Mouse (Mus musculus): ENCODE measurements around the gene Fbxl17.

The Fbxl17 gene

GRCm38 (mm10) chr17:63273353-63273752 lies 226.5 kb downstream of the Fbxl17 start:
- DNase-seq, result no peak

GRCm38 (mm10) chr17:63272914-63273313 lies 226.9 kb downstream of the Fbxl17 start:
- no peak for DNase-seq

GRCm38 (mm10) chr17:63271000-63271399 lies 228.8 kb downstream of the Fbxl17 start:
- DNase-seq, result no peak

- DNase-seq, result no peak
Observed at GRCm38 (mm10) chr17:63270513-63270912, 229.3 kb downstream of the Fbxl17 start.

GRCm38 (mm10) chr17:63262674-63263073 lies 237.1 kb downstream of the Fbxl17 start:
- DNase-seq, result no peak

GRCm38 (mm10) chr17:63261508-63262141 lies 238.2 kb downstream of the Fbxl17 start:
- DNase-seq, result no peak

GRCm38 (mm10) chr17:63259091-63259490 lies 240.7 kb downstream of the Fbxl17 start:
- no peak for DNase-seq

- DNase-seq, result peak; percentile 37
Observed at GRCm38 (mm10) chr17:63246144-63246619, 253.6 kb downstream of the Fbxl17 start.

GRCm38 (mm10) chr17:63245472-63245871 lies 254.3 kb downstream of the Fbxl17 start:
- no peak for DNase-seq

- DNase-seq, result no peak
Observed at GRCm38 (mm10) chr17:63242761-63243160, 257.1 kb downstream of the Fbxl17 start.

GRCm38 (mm10) chr17:63240731-63241106 lies 259.1 kb downstream of the Fbxl17 start:
- DNase-seq, result no peak

- DNase-seq, result no peak
Observed at GRCm38 (mm10) chr17:63240021-63240730, 259.6 kb downstream of the Fbxl17 start.

GRCm38 (mm10) chr17:63236846-63237245 lies 263.0 kb downstream of the Fbxl17 start:
- no peak for DNase-seq

- no peak for DNase-seq
Observed at GRCm38 (mm10) chr17:63236221-63236620, 263.6 kb downstream of the Fbxl17 start.

- DNase-seq, result no peak
Observed at GRCm38 (mm10) chr17:63235821-63236220, 264.0 kb downstream of the Fbxl17 start.

- no peak for DNase-seq
Observed at GRCm38 (mm10) chr17:63229111-63229510, 270.7 kb downstream of the Fbxl17 start.

GRCm38 (mm10) chr17:63226380-63226779 lies 273.4 kb downstream of the Fbxl17 start:
- DNase-seq, result no peak

- DNase-seq, result no peak
Observed at GRCm38 (mm10) chr17:63225959-63226358, 273.9 kb downstream of the Fbxl17 start.

- no peak for DNase-seq
Observed at GRCm38 (mm10) chr17:63223675-63224074, 276.1 kb downstream of the Fbxl17 start.

GRCm38 (mm10) chr17:63221632-63222031 lies 278.2 kb downstream of the Fbxl17 start:
- no peak for DNase-seq

GRCm38 (mm10) chr17:63220821-63221220 lies 279.0 kb downstream of the Fbxl17 start:
- DNase-seq, result no peak

GRCm38 (mm10) chr17:63217016-63217415 lies 282.8 kb downstream of the Fbxl17 start:
- no peak for DNase-seq

GRCm38 (mm10) chr17:63212018-63212417 lies 287.8 kb downstream of the Fbxl17 start:
- no peak for DNase-seq

- no peak for DNase-seq
Observed at GRCm38 (mm10) chr17:63209151-63209550, 290.7 kb downstream of the Fbxl17 start.

Measured in kidney, postnatal 14 days (tissue).